Mouse (Mus musculus) R1 (cell line): ENCODE measurements around the gene Clptm1.
A peak's percentile ranks its signal among the peaks of the same experiment; 100 is the strongest.

ENCODE experiments used
- DNase-seq: peaks from one replicate; pipeline ENCODE4 v3.0.0-alpha.2; 2018; ENCODE audit warnings: low read depth, low spot score

Gene Clptm1

DNA sequence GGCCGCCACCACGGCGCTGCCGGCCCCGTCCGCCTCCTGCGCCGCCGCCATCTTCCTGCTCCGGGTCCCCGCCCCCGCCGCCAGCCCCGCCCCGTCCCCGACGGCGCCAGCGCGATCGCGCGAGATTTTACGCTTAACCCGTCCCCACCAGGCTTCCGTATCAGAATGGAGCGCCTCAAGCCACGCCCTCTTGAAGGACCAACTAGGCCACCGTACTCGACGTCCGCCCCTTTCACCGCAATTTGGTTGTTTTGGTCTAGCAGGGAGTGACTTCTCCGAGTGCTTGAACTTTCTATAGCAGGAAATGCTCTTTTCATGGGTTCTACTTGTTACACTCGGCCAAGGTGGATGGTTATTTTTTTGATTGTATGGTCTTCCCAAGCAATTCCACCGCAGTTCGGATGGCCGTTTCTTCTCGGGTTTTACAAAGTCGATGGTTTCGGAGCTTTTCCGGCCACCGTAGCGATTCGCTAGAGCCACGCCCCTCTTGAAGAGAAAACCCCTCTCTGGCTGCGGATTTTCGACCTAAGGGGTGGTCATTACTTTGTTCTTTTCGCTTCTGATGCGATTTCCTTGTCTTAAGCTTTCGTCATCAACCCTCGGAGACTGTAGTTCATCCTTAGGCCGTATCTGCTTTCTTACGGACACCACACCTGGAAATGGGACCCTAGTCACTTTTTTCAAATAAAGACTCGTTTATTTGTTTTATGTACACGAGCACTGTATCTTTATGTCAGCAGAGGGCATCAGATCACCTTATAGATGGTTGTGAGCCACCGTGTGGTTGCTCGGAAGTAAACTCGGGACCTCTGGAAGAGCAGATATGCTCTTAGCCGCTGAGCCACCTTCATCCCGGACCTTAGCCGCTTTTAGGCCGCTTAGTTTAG lies at the start of gene Clptm1:
Gene Clptm1 (minus strand): TSS at position 79 of the 887 bp plus-strand sequence.
- DNase-seq: peak; percentile 99

DNA sequence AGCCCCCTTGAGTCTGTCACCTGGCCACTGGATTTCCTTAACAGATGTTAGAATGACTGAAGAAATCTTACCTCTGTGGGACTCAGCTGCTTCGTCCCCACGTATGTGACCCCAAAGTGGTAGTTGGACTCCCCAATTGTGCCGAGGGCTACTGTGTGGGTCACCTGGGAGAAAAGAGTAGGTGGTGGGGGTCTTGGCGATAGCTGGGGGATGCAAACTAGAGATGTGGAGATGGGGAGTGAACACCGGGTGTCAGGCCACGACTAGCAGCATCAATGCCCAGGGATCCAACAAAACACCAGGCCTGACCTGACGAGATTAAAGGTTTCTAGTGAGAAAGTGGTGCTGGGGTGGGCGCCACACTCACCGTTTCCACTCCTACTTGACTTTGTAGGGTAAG lies 48.8 kb upstream of the Clptm1 start:
- DNase-seq: no peak

DNA sequence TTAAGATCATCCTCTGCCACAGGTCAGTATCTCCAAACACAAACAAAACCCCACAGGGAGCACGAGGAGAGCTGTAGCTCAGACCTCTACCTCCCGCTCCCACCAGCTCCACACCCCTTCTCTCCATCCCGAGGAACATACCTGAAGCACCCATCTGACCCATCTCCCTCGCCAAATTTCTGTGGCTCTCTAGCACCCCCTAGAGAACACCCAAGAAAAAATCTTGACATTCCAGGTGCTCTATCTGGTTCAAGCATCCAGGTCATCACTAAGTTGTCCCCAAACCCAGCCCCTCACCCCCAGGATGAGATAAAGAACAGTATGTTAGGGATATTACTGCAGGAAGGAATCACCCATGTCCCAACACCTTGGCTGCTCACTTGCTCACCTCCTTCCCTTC lies 48.4 kb upstream of the Clptm1 start:
- DNase-seq: peak; percentile 81

DNA sequence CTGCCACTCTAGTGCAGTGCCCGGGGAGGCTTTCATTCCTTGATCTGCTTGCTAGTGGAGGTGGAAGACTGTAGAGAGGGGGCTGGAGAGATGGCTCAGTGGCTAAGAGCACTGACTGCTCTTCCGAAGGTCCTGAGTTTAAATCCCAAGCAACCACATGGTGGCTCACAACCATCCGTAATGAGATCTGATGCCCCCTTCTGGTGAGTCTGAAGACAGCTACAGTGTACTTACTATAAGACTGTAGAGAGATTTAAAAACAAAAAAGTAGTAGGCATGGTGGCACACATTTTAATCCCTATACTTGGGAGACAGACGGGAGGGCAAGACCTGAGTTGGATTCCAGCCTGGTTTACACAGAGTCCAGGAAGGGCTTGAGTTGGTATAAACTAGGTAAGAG lies 47.6 kb upstream of the Clptm1 start:
- peak; percentile 79 for DNase-seq

DNA sequence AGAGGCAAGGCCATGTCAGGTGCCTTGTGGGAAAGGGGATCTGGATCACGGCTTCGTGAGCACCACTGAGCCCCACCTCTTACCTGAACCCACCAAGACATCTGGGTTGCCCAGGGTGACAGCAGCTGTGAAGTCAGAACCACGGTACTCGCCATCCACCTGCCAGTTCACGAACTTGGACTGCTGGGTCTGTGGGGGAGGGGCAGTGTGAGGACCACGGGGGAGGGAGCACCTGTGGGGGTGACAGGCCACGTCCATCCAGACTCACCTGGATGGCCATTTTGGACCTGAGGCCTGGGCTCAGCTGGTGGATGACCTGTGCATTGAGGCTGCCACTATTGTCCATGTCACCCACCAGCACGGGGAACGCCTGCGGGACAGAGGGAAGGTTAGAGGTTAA lies 45.8 kb upstream of the Clptm1 start:
- DNase-seq: no peak

- DNase-seq: no peak
Measured at GRCm38 (mm10) chr7:19705271-19705670, 40.4 kb upstream of the Clptm1 start.

GRCm38 (mm10) chr7:19704475-19704874 lies 39.6 kb upstream of the Clptm1 start:
- DNase-seq: no peak

GRCm38 (mm10) chr7:19702859-19703555 lies 38.2 kb upstream of the Clptm1 start:
- DNase-seq: no peak

DNA sequence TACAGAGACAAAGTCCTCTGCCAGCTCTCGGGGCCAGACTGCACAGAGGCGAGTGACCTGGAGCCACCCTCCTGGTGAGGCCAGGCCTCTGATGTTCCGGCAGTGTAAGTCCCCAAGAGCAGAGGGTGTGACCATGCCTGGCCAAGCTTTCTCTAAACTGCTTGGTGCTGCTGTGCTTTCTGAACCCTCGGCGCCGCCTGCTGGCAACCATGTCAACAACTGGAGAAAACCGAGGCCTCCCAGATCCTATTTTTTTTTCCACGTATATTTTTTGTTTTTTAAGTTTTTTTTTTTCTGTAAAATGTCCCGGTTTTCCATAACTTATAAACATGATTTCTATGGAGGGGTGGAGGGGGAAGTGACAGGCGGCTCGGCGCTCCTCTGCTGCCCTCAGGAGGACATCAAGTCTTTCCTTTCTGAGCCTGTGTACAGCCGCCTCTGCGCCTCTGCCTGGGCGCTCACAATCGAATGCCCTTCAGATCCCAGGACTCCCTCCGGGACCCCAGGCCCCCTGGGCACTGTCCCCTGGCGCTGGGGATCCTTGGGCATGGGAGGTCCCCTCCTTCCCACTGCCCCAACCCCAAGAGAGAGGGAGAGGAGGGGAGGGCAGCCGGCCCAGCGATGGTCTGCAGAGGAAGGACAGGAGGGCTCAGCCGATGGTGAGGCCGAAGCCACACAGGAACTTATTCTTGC lies 36.4 kb upstream of the Clptm1 start:
- DNase-seq: peak; percentile 90

GRCm38 (mm10) chr7:19700299-19701068 lies 35.7 kb upstream of the Clptm1 start:
- DNase-seq: peak; percentile 84

DNA sequence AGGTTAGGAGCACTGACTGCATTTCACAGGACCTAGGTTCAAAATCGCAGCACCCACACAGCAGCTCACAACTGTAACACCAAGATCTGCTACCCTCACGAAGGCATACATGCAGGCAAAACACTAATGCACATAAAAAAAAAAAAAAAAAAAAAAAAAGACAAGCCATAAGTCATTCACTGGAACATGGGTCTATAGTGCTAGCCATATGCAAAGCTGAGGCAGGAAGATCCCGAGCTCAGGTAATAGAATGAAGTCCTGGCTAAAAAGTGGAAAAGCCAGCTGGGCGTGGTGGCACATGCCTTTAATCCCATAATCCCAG lies 35.0 kb upstream of the Clptm1 start:
- no peak for DNase-seq

- DNase-seq: peak; percentile 93
Measured at GRCm38 (mm10) chr7:19698907-19699826, 34.3 kb upstream of the Clptm1 start, which contains the start of gene Apoe. Gene Apoe (minus strand): TSS chr7:19699188.

DNA sequence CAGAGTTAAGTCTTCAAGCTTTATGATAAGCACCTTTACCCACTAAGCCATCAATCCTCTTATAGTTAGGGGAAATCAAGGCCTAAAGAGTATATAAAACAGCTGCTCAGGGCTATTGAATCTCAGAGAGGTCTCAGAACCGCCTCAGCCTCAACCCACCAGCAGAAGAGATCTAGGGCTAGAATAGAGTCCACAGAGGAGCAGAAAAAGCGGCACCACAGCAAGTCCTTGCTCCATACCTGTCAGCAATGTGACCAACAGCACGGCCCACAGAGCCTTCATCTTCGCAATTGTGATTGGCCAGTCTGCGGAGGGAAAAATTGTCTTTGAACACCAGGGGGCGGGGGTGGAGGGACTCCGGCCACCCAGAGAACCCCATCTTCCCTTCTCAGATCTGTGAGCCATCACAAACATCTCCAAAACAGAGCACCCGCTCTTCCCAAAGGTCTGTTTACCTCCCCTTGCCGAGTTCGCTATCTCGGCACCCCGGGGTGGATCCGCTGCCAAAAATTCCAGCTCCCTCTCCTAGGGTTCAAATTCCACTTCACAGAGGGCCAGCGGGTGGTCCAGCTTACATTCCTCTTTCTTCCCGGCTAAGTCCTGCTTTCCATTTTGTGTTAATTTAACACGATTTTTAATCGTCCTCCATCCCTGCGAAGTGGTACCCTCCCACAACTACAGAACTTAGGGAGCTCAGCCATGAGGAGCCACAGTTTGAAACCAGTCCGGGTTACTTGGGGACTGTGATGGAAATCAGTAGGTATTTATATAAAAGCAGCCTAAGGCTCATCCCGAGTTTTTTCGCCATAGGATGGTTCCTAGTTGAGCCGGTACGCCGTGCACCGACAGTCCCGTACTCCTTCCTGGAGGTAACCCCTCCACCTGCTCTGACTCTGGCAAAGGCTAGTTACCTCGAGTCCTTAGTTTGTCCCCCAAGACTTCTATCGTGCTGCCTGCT lies 33.4 kb upstream of the Clptm1 start:
- peak; percentile 81 for DNase-seq

- DNase-seq: peak; percentile 80
Measured at GRCm38 (mm10) chr7:19696336-19696873, 31.6 kb upstream of the Clptm1 start.

GRCm38 (mm10) chr7:19695881-19696280 lies 31.0 kb upstream of the Clptm1 start:
- DNase-seq: peak; percentile 67

- no peak for DNase-seq
Measured at GRCm38 (mm10) chr7:19695213-19695594, 30.4 kb upstream of the Clptm1 start.

- DNase-seq: no peak
Measured at GRCm38 (mm10) chr7:19694336-19695212, 29.7 kb upstream of the Clptm1 start.

DNA sequence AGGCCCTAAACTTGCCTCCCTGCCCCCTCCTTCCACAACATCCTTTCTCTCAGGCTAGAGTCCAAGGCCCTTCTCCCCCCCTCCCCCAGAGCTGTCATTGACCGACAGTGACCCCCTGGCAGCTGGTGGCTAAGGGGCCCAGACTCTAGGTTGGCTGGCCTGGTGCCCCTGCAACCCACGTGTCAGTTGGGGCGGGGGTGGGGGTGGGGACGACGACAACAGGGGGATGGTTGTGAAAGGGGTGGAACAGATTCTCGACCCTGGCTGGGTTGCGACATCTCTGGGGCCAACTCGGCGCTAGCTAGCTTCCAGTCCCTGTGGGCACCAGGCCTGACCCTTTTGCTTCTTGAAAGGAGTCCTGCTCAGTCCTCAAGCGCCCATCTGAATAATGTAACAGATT lies 28.6 kb upstream of the Clptm1 start:
- DNase-seq: no peak
